Mouse (Mus musculus) left cerebral cortex, postnatal 36 days (tissue): ENCODE measurements around the gene Cdk14. TPM values are rescaled to one million over a fixed set of nuclear protein-coding genes. Genes with fewer than 3 reads are reported as not detected.

Experiments
- DNase-seq, 2 experiments: peaks; one replicate each; pipeline ENCODE4 v3.0.0; 2021 to 2022; ENCODE audit warnings: low spot score in 2 of 2, mixed read lengths in 1 of 2
- intact Hi-C: fragments of 180-260 bp; cut with DNase I; formaldehyde crosslinking; loops from one replicate; pipeline ENCODE4 v1.15.1; 2025
- total RNA-seq, 2 experiments: library from RNA; stranded (reverse); gene quantifications; 2 replicates each; pipeline ENCODE4 v1.2.3; 2021

Cdk14 gene
- total RNA-seq, 2 experiments from 2014 or later, result 196 to 198 TPM

GRCm38 (mm10) chr5:5032446-5032845 is 387.7 kb downstream of the Cdk14 start:
- DNase-seq, result no peak
- intact Hi-C loops, result no loop called here

- no peak for DNase-seq
- intact Hi-C loops, result no loop called here
Observed at GRCm38 (mm10) chr5:5030431-5030830, 389.7 kb downstream of the Cdk14 start.

DNA sequence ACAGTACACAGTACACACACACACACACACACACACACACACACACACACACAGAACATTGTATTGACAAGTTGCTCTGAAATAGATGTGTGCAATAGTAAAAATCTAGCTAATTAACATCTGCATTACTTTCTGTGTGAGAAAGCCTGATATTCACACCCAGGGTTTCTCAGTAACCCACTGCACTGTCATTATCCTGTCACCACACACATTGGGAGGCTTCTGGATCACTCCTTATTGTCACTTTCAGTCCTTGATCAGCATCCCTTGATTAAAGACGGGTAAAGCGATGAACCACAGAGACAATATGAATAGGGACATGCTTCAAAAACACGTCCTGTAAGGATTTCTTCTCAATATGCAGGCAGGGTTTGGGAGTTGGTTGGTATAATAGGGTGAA is 401.2 kb downstream of the Cdk14 start:
- no peak for DNase-seq
- intact Hi-C loops, result no loop called here

GRCm38 (mm10) chr5:5018242-5018641 is 401.9 kb downstream of the Cdk14 start:
- intact Hi-C loops, result no loop called here
- no peak for DNase-seq

GRCm38 (mm10) chr5:5013783-5014182 is 406.3 kb downstream of the Cdk14 start:
- intact Hi-C loops, result no loop called here
- DNase-seq, result no peak

- intact Hi-C loops, result no loop called here
- no peak for DNase-seq
Observed at GRCm38 (mm10) chr5:5012521-5013346, 407.4 kb downstream of the Cdk14 start.

- intact Hi-C loops, result no loop called here
- DNase-seq, result no peak
Observed at GRCm38 (mm10) chr5:5008153-5008745, 411.9 kb downstream of the Cdk14 start.

DNA sequence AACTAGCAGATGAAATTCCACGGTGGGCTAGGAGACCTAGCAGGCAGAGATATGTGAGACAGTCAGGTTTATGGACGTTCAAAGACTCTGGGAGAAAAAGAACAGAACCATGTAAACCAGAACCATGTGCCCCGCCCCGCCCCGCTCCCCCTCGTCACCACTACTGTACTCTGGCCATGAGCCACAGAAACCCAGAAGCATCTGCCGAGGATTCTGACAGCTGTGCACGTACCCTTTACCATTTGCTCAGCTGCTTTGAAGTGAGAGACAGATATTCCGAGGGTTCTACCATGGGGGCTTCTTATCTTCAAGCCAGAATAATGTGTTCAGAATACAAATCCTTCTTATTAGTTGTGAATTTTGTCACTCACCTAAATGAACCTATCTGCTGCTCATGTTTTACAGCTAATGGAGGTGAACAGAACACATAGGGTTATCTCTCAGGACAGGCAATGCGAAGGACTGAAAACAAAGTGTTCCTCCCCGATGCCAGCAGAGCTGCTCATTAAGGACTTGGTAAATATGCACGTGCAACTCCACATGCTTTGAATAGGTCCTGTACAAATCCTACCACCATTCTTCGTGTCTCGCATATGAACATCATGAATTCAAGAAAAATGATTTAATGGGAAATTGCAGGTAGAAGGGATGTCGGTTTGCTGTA is 412.5 kb downstream of the Cdk14 start:
- no peak for DNase-seq
- intact Hi-C loops, result no loop called here

DNA sequence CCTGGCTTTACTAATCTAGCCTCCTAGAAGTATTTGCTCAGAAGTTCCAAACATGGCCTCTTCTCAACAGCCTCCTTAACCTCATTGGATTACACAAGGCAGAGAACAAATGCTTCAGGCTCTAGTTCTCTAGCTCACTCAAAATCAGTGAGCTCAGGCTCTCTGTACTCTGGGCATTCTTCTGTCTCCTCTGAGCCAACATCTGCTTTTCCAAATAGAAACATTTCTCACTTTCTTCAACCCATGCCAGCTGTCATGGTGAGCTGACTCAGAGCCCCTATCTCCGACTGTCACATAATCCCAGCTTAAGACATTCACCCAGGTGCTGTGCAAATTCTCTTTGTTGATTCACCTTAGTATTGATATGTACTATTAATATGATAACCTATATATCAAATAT is 414.5 kb downstream of the Cdk14 start:
- DNase-seq, result no peak
- intact Hi-C loops, result no loop called here

DNA sequence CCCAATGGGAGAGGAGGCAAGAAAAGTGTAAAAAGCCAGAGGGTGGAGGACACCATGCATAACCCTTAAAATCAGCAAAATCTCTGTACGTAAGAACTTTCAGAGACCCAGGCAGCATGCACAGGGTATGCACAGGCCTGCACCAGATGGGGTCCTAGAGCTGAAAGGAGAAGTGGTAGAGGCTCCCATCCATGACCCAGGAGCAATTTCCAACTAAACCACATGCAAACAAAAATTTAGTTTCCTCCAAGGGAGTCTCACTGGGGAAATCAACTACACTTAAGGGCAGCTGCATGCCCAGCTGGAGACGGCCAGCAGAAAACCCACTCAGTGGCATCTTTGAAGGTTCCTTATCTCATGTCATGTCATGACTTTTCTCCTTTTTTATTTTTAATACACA is 415.4 kb downstream of the Cdk14 start:
- DNase-seq, result no peak
- intact Hi-C loops, result no loop called here

DNA sequence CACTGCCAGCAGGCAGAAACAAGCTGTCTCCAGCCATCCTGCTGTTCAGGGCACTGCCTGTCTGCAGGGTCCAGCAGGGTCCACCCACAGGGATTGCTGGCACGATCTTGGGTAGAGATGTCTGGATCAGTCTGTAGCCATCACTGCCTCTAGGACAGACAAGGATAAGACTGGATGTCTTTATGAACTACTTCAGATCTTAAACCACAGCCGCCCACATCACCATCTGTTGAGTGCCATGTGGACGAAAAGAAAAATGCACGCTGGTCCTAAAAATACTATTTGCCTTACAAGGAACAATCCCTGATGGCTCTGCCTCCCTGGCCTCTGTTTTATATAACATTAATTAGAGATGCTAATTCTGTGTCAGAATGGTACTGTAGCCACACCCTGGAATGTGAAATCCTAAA is 426.9 kb downstream of the Cdk14 start:
- peak; percentile 87 to 89 for DNase-seq
- intact Hi-C loops, result loop anchor here (5.0 kb wide), 1 partner anchor 249 kb away; no protein-coding TSS in a partner anchor

DNA sequence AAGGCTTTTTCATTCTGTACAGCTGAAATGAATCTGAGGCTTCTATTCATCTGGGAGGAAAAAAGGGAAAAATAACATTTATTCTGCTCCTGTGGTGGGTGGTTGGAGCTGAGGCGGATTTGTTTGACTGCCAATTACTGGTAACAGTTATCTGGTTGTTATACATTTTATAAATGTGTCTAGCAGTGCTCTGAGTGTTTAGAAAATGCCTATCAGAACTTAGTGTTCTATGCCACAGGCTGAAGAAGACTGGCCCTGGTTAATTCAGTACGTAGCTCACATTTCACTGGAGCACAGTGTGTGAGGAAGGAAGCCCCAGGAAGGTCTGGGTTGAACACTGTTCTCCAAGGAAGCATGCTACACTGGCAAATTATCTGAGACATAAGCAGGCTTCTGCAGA is 429.1 kb downstream of the Cdk14 start:
- intact Hi-C loops, result loop anchor here (5.0 kb wide), 1 partner anchor 251 kb away; no protein-coding TSS in a partner anchor
- peak; percentile 41 to 49 for DNase-seq

GRCm38 (mm10) chr5:4990237-4990636 is 429.9 kb downstream of the Cdk14 start:
- intact Hi-C loops, result loop anchor here (5.0 kb wide), 1 partner anchor 252 kb away; no protein-coding TSS in a partner anchor
- peak in 1 of 2 experiments; percentile 18 for DNase-seq

- intact Hi-C loops, result no loop called here
- no peak for DNase-seq
Observed at GRCm38 (mm10) chr5:4986181-4986580, 433.9 kb downstream of the Cdk14 start.

DNA sequence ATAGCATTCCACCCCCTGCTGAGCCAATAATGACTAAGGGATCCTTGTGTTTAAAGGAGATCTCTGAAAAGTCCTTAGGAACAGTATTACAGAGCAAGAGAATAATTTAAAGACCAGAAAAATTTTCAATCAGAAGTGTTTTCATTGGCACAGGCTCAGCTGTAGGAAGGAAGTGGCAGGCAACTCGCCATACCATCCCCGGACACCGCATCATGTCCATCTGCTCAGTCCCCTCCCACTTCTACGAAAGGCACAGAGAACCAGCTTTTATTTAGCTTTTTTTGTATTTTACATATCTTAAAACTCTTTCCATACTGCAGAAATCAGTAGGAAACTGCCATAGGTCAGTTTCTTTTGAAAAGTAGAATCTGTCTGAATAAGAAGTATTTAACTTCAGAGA is 440.6 kb downstream of the Cdk14 start:
- no peak for DNase-seq
- intact Hi-C loops, result no loop called here

- intact Hi-C loops, result no loop called here
- DNase-seq, result no peak
Observed at GRCm38 (mm10) chr5:4973408-4973807, 446.7 kb downstream of the Cdk14 start.

DNA sequence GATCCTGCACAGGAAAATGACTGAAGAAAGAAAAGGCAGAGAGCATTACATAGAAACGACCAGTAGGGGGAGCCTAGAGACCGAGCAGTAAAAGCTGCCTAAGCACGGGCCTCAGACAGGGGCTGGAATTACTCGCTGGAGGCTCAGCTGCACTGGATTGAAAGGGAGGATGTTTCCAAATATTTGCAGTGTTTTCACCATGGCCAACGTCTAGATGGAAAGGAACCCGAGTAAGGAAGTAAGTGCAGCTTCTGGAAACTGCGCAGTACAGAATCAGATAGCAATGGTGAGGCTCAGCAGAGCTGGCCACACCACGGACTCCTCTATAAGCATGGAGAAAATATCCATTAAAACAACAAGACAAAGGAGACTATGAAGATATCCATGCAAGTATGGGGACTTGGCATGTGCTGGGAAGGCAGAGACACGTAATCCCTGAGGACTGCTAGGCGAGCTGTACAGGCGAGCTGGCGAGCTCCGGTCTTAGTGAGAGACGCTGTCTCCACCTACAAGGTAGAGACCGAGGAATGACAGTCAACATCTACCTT is 458.0 kb downstream of the Cdk14 start:
- DNase-seq, result peak; percentile 40 to 52
- intact Hi-C loops, result loop anchor here (1.0 to 10.0 kb wide), 3 partner anchors 304 to 520 kb away; no protein-coding TSS in a partner anchor

- DNase-seq, result no peak
- intact Hi-C loops, result loop anchor here (1.0 to 10.0 kb wide), 3 partner anchors 305 to 521 kb away; no protein-coding TSS in a partner anchor
Observed at GRCm38 (mm10) chr5:4961636-4962035, 458.5 kb downstream of the Cdk14 start.

DNA sequence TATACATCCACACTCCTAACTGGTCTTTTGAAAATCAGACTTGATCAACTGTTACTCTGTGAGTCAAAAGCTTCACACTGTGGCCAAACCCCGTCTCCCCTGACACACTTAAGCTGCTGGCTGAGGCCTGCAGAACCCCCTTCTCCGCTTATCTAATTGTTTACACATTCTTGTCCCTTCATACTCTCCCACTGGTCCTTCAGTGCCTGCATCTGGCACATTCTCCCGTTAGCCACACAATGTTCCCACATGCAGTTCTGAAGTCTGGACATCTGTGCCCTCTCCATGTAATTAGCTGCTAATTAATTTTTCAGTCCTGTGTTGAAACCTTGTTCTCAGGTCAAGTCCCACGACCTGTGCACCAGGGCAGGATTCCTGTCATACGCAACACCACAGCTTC is 460.7 kb downstream of the Cdk14 start:
- intact Hi-C loops, result no loop called here
- no peak for DNase-seq

GRCm38 (mm10) chr5:4955993-4956392 is 464.1 kb downstream of the Cdk14 start:
- intact Hi-C loops, result no loop called here
- no peak for DNase-seq
